Mouse (Mus musculus) left cerebral cortex, postnatal 14 days (tissue): ENCODE data around the gene Mettl21c. TPM values are rescaled to one million over a fixed set of nuclear protein-coding genes. Genes with fewer than 3 reads are reported as not detected.
"Not testable (repeated sequence)": the region's sequence is repeated elsewhere in the genome, so short reads cannot be mapped to it uniquely, and the experiment has no call there.

ENCODE experiments used
- DNase-seq, 2 experiments: peaks; one replicate each; pipeline ENCODE4 v3.0.0; 2021 to 2022; ENCODE audit warnings: low spot score in 2 of 2, mixed read lengths in 1 of 2
- intact Hi-C: fragments of 180-260 bp; cut with DNase I; formaldehyde crosslinking; loops from one replicate; pipeline ENCODE4 v1.15.1; 2025
- long read RNA-seq, 2 experiments: library from polyadenylated mRNA; stranded (forward); transcript quantifications; one replicate each; pipeline ENCODE4 v2.0.0; 2021
- total RNA-seq, 2 experiments: library from RNA; stranded (reverse); gene quantifications; 2 replicates each; pipeline ENCODE4 v1.2.3; 2021

Gene Mettl21c
- not detected for total RNA-seq
- long read RNA-seq, experiment 1 = 0 reads
- long read RNA-seq, experiment 2 = 0 reads

- intact Hi-C loops = no loop called here
- DNase-seq = no peak
Measured at GRCm38 (mm10) chr1:44019934-44020333, at the start of gene Mettl21c. Gene Mettl21c, minus strand, starts transcription at chr1:44020034.

GRCm38 (mm10) chr1:44064625-44065024, 44.8 kb upstream of the Mettl21c start:
- DNase-seq = peak; percentile 69 to 76
- intact Hi-C loops = loop anchor here (5.0 kb wide), 1 partner anchor 162 kb away; no protein-coding TSS in a partner anchor

- intact Hi-C loops = loop anchor here (5.0 kb wide), 1 partner anchor 161 kb away; no protein-coding TSS in a partner anchor
- DNase-seq = no peak
Measured at GRCm38 (mm10) chr1:44063439-44063838, 43.6 kb upstream of the Mettl21c start.

- no peak for DNase-seq
- intact Hi-C loops = loop anchor here (5.0 kb wide), 1 partner anchor 160 kb away; no protein-coding TSS in a partner anchor
Measured at GRCm38 (mm10) chr1:44061836-44062235, 42.0 kb upstream of the Mettl21c start, which contains the start of gene Gm8251. Gene Gm8251, minus strand, starts transcription at chr1:44061936.

GRCm38 (mm10) chr1:44057805-44058204, 38.0 kb upstream of the Mettl21c start:
- DNase-seq = no peak
- intact Hi-C loops = no loop called here

- intact Hi-C loops = loop anchor here (10.0 kb wide), 1 partner anchor 152 kb away; no protein-coding TSS in a partner anchor
- DNase-seq = no peak
Measured at GRCm38 (mm10) chr1:44046556-44046955, 26.7 kb upstream of the Mettl21c start.

- DNase-seq = not testable (repeated sequence)
- intact Hi-C loops = loop anchor here (10.0 kb wide), 1 partner anchor 151 kb away; no protein-coding TSS in a partner anchor
Measured at GRCm38 (mm10) chr1:44045689-44046088, 25.9 kb upstream of the Mettl21c start.

GRCm38 (mm10) chr1:44042555-44042915, 22.7 kb upstream of the Mettl21c start:
- no peak for DNase-seq
- intact Hi-C loops = loop anchor here (10.0 kb wide), 1 partner anchor 148 kb away; no protein-coding TSS in a partner anchor

GRCm38 (mm10) chr1:44041797-44042554, 22.1 kb upstream of the Mettl21c start:
- peak; percentile 66 to 73 for DNase-seq
- intact Hi-C loops = loop anchor here (10.0 kb wide), 1 partner anchor 147 kb away; no protein-coding TSS in a partner anchor

GRCm38 (mm10) chr1:44032948-44033347, 13.1 kb upstream of the Mettl21c start:
- intact Hi-C loops = no loop called here
- DNase-seq = no peak

GRCm38 (mm10) chr1:44032213-44032612, 12.4 kb upstream of the Mettl21c start:
- intact Hi-C loops = no loop called here
- no peak for DNase-seq

GRCm38 (mm10) chr1:44027651-44028050, 7.8 kb upstream of the Mettl21c start:
- DNase-seq = no peak
- intact Hi-C loops = no loop called here

- intact Hi-C loops = no loop called here
Measured at GRCm38 (mm10) chr1:44022656-44023055, 2.8 kb upstream of the Mettl21c start.

GRCm38 (mm10) chr1:44015556-44015955, 4.3 kb downstream of the Mettl21c start:
- DNase-seq = no peak
- intact Hi-C loops = no loop called here

More at GRCm38 (mm10) chr1:44022656-44023055, 2.8 kb upstream of the Mettl21c start:
- DNase-seq = no peak

GRCm38 (mm10) chr1:44004513-44004912, 15.3 kb downstream of the Mettl21c start:
- no peak for DNase-seq
- intact Hi-C loops = no loop called here

- intact Hi-C loops = no loop called here
- DNase-seq = no peak
Measured at GRCm38 (mm10) chr1:43996914-43997589, 22.8 kb downstream of the Mettl21c start.

- intact Hi-C loops = no loop called here
- DNase-seq = no peak
Measured at GRCm38 (mm10) chr1:43971089-43971488, 48.7 kb downstream of the Mettl21c start.

GRCm38 (mm10) chr1:43969361-43969760, 50.5 kb downstream of the Mettl21c start:
- intact Hi-C loops = no loop called here
- DNase-seq = no peak

- DNase-seq = no peak
- intact Hi-C loops = no loop called here
Measured at GRCm38 (mm10) chr1:43966756-43967155, 53.1 kb downstream of the Mettl21c start.

GRCm38 (mm10) chr1:43964381-43964780, 55.5 kb downstream of the Mettl21c start:
- no peak for DNase-seq
- intact Hi-C loops = no loop called here
